Mouse (Mus musculus) thymus, adult 18-20 months (tissue): Measurements from ENCODE around the gene Rbm46.

Experiments
- DNase-seq, 2 experiments: peaks; one replicate each; pipeline ENCODE4 v3.0.0; 2022; ENCODE audit warnings: mixed read lengths in 2 of 2

The Rbm46 gene

GRCm38 (mm10) chr3:82876372-82876739, at the start of gene Rbm46:
Gene Rbm46, minus strand, starts transcription at chr3:82876483.
- DNase-seq: peak; percentile 2 to 3

DNA sequence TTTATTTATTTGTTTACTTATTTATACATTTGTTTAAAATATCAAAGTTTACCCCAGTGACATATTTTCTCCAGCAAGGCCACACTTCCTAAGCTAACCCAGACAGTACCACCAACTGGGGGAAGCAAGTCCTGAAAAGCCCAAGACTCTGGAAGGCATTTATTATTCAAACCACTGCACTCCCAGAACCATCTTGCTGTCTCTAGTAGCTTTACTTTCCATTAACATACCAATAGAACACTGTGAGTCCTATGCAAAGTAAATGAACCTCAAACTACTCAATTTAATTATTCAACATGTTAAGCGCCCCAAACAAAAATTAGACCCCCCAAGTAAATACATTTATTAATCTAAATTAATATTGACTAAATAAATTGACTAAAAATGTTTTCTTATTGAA, 39.3 kb upstream of the Rbm46 start:
- DNase-seq: no peak

- no peak for DNase-seq
These were observed 32.4 kb upstream of the Rbm46 start for GRCm38 (mm10) chr3:82908671-82909070.

DNA sequence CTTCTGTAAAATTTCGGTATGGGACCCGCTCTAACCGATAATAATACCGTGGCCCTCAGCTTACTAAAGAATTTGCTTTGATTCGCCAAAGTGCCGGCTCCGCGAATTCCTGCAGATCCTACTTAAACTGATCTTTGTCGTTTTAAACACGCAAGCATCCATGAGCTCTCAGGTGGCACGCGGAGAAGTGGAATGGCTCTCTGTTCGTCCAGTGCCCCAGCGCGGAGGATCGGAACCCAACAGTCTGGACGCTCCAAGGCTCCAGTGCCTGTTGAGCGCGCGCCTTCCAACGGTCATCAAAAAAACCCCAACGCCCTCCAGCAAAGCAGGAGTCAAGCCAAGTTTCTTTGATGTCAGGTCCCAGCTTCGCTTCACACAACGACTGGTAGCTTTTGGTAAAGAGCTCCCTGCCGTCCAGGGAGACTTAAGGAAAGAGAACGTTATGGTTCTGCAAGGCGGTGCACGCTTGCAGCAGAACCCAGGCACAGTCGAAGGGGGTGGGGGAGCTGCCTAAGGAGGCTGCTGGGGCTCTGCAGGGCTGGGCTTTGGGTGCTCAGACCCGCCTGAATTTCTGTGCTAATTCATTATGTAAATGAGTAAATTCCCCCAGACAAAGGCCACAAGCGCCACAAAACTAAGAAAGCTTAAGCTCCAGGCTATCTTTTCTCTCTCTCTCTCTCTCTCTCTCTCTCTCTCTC, 28.1 kb upstream of the Rbm46 start:
- no peak for DNase-seq

DNA sequence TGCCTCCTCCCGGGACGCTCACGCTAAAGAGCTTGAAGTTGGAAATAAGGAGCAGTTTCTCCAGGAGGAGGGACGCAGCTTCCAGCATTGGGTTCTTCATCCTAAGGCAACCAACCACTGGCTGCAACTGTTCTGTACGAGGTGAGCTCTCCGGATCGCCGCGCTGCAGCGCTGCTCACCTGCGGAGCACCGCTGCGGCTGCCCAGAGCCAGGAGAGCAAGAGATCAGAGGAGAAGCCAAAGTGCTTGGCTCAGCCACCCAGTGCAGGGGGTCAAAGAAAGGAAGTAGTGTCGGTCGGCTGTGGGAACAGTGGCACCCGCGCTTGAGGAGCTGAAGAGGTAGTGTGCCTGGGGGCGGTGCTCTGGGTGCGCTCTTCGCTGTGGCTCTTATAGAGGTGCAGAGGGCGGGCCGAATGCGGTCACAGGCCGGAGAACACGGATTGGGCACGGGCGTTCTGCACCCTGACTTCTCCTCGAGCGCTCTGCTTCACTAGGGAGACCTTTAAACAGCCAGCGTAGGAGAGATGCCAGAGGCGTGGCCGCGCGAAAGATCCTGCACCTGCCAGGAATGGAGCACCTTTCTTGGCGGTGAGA, 27.4 kb upstream of the Rbm46 start, which contains the start of gene Lrat:
Gene Lrat (minus strand): TSS at position 361 of the 593 bp plus-strand sequence.
- DNase-seq: no peak

GRCm38 (mm10) chr3:82902757-82903612, 26.7 kb upstream of the Rbm46 start:
- no peak for DNase-seq

- no peak for DNase-seq
These were observed 12.6 kb upstream of the Rbm46 start for GRCm38 (mm10) chr3:82888842-82889241.

DNA sequence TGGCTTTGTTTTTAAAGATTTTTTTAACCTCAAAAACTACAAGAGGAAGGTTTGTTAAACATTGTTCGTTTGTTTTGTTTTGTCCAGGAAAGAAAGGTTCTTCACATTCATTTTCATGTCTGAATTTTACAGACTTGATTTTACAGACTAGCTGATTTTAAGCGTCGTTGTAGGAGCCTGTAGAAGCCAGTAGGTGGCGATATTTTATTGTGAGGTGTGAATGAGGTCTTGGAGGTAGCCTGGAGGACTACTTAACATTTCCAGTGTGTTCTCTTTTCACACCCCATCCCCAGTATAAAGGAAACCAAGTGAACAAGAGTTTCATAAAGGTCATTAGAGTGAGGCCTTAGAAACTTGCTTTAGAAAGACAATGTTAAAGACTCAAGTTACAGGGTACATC, 975 bp upstream of the Rbm46 start:
- DNase-seq: no peak

- no peak for DNase-seq
These were observed 462 bp downstream of the Rbm46 start for GRCm38 (mm10) chr3:82875671-82876371.

- no peak for DNase-seq
These were observed 18.7 kb downstream of the Rbm46 start for GRCm38 (mm10) chr3:82857414-82858077.

DNA sequence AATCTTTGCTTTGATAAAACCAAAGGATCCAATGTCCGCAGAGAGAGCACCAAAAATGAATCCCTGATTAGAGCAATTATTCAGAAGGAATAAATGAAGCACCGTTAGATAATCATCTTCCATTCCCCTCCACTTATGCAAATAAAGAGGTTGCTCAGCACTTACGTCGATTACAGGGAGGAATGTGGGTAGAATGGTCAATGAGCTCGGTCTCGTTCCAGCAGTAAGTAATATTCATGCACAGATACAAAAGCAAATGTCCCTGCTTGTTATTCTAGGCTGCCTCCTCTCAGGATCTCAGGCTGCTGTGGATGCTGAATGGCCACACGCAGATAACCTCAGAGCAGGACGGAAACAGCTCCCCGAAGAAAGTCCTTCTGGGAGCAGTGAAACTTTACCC, 51.1 kb downstream of the Rbm46 start:
- no peak for DNase-seq

DNA sequence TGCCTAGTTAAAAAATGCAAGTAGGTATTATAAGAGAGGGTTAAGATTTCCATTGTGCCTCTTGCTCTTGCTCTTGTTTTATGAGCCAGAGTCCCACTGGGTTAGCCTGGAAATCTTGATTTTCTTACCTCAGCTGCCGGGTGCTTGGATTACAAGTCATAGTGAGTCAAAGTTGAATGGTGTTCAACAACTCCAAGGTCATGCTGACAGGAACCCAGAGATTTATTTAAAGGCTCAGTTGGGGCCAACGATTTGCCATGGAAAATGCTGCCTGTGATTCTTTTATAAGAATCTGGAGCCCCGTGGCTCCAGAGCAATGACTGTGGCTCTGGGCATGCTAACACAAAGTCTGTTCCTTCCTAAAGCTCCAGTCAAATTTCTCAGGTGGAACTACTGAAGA, 64.4 kb downstream of the Rbm46 start:
- no peak for DNase-seq

- DNase-seq: no peak
These were observed 65.8 kb downstream of the Rbm46 start for GRCm38 (mm10) chr3:82810334-82811120.

DNA sequence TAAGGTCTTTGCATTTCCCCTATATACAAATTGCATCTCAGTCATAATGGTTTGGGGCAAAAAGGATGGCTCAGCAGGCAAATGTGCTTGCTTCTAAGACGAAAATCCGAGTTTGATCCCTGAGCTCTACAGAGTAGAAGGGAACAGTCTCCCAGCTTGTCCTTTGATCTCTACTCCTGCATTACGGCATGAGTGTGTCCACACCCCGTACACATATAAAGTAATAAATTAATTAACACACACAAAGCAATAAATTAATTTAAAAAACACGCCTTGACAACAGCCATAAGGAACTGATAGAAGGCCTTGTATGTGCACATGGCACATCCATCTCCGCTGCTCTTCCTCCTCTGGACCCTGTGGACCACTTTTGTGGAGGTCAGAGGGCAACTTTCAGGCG, 66.5 kb downstream of the Rbm46 start:
- DNase-seq: no peak

DNA sequence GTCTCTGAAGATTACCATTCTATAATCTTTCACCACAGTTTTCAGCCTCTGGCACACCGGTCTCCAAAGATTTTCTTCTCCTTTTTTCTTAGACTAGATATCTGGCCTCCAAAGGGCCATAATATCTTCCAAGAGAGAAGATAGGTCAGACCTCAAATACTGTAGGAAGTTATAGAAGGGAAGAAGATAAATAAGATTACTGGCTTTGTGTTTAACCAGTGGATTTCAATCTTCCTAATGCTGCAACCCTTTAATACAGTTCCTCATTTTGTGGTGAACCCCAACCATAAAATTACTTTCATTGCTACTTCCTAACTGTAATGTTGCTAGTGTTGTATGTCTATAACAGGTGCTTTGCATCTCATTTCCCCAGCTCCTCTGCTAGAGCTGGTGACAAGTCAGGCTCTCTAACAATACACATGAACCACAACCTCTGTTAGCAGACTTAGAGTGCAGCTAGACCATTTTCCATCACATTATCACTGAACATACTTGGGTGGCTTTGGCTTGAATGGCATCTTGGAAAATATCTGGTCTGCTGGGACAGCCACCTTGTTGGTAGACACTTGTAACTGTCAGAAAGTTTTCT, 67.9 kb downstream of the Rbm46 start:
- no peak for DNase-seq

GRCm38 (mm10) chr3:82805291-82805690, 71.0 kb downstream of the Rbm46 start:
- DNase-seq: no peak

GRCm38 (mm10) chr3:82800470-82800843, 75.8 kb downstream of the Rbm46 start:
- no peak for DNase-seq

GRCm38 (mm10) chr3:82799735-82800469, 76.4 kb downstream of the Rbm46 start:
- DNase-seq: no peak

DNA sequence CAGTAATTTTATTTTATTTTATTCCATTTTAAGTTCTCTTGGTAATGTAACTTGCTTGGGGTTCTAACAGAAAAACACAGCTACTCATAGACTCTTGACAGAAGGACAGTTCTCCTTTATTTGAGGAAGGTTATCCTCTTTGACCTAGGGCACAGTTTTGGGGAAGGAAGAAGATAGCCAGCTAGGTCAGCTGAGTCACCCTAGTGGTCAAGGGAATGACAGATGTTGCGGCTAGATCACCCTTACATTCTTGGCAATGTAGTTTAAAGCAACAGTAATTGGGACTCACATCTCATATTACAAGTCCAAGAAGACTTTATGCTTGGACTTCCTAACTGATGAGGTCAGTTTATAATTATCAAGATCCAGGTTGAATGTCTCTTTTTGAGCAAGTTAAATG, 82.6 kb downstream of the Rbm46 start:
- no peak for DNase-seq

GRCm38 (mm10) chr3:82791663-82792062, 84.6 kb downstream of the Rbm46 start:
- no peak for DNase-seq
